Mouse (Mus musculus): ENCODE data around the gene Rpusd2.
A peak's percentile ranks its signal among the peaks of the same experiment; 100 is the strongest.

Rpusd2 gene

DNA sequence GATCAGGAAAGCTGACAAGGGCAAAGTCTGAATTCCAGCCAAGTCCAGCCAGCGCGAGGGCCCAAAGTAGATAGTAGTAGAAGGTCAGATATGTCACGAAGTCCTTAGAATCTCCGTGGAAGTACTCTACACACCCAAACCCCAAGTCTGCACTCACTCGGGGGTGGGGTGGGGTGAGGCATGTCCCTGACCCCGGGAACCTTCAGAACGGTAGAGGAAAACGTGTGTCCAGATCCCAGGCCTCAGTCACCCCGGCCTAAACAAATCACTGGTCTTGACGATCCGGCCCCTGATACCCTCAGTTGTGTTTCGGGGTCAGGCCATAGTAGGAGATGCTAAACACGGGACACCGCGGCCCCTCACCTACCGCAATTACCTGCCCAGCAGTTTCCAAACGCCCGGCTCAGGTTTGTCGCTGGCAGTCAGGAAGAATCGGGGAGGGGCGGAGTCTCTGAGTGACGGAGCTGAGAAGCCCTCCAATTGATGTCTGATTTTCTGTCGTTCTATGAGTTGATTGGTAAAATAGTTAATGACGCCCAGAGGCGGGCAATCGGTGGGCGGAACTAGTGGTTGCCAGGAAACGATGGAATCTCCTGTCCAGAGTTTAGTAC lies 5.5 kb upstream of the Rpusd2 start, which contains the start of gene Ccdc32:
Gene Ccdc32 (minus strand): TSS at position 453 of the 611 bp plus-strand sequence.
- DNase-seq (ENCODE audit: extremely low spot score, low read depth, low spot score): peak; percentile 87

DNA sequence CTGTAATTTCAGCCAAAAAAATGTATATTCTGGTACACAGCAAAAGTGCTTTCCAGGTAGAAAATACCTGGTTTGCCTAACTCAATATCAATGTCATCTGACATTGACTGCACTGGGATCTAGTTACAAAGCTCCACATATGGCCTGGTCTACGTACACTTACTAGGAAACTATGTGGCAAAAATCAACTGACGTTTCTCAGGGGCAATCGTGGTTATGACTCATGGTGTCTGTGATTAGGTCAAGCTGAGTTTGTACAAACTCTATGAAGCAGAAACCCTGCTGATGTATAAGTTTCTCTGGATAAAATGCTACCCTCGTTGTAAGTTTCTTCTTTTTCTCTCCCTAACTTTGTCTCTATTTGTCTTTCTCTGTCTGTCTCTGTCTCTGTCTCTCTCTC lies 2.4 kb upstream of the Rpusd2 start:
- DNase-seq (ENCODE audit: extremely low spot score, low read depth, low spot score): no peak

DNA sequence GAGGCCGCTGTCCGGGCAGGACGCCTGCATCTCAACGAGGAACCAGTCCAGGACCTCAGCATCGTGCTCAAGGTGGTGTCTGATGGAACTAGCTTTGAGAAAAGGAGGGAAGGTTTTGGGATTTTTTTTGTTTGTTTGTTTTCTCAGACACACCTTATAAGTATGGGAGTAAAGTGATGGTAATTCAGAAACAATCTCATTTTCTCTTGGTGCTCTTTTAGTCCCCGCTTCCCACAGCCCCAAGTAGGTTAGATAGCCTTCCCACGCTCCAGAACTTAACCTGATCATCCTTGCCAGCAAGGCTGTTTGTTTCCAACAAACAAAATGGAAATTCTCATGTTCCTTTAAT lies 781 bp downstream of the Rpusd2 start:
- DNase-seq (ENCODE audit: extremely low spot score, low read depth, low spot score): no peak

DNA sequence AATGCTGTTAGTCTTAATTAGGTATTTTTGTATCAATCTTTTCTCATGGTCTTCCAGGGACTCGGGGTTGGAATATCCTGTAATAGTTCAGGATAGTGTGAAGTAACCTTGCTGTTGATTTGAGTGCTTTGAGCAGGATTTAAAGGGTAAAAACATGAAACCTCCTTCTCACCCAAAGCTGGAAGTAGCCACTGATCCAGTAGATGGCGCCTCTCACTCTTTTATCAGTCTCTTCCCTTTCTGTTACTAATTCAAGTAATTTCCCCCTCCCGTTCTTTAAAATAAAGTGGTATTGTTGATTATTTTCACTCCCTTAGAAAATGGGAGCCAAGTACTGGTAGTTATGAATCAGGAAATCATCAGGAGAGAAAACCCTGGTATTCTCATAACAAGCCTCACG lies 6.3 kb downstream of the Rpusd2 start:
- no peak for DNase-seq (ENCODE audit: extremely low spot score, low read depth, low spot score)

DNA sequence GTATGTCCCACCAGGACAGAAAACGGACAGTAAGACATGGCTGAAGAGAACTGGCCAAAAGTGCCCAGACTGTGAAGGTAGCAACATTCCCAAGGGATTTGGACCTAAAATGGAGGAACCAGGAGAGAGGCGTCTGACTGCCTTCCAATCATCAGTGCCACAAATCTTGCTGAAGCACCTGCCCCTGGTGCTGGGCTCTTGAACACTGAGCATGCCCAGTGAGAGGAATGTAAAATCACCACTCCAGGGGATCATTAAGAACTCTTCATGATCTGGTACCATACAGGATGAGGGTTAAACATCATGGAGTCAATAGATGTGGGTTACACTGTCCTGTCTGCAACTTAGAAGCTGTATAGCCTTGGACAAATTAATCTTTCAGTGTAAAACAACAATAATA lies 10.6 kb downstream of the Rpusd2 start:
- DNase-seq (ENCODE audit: extremely low spot score, low read depth, low spot score): no peak

DNA sequence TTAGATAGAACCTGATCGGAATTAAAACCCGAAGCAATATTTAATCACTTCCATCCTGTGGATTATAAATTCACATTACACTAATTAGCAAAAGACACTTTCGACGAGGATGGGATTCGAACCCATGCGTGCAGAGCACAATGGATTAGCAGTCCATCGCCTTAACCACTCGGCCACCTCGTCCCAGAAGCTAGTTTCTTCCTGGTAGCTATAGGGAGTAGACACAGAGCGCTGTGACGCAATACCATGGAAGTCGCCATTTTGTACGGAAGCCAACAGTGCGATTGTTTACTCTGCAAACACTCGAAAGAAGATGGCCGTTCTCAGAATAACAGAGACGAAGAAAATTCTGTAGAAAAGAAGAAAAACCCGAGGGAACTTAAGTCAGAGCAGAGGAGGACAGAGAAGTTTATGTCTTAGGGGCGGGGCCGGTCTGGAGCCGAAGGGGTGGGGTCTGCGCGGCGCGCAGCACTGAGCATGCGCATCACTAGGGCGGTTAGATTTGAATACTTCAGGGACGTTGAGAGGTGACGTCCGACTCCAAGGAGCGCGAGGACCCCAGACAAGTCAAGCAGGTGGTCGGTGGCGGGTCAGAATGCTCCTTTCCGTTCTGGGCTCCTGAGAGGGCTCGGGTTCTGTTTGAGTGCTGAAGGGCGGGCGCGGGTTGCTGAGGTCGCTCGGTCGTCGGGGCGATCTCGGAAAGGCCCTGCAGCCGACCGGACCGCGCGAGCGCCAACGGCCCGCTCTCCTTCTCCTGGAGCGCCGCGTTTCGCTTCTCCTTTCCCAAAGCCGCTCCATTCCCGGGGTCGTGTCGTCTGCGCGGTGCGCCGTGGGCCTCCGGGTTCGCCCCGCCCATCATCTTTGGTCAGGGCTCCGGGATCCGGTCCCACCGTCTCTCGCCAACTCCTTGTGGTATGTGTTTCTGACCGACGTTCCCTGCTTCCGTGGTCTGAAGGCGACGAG lies 12.3 kb downstream of the Rpusd2 start, which contains the start of gene Knl1:
Gene Knl1 (plus strand): TSS at position 471 of the 963 bp plus-strand sequence.
- DNase-seq (ENCODE audit: extremely low spot score, low read depth, low spot score): peak; percentile 100

DNA sequence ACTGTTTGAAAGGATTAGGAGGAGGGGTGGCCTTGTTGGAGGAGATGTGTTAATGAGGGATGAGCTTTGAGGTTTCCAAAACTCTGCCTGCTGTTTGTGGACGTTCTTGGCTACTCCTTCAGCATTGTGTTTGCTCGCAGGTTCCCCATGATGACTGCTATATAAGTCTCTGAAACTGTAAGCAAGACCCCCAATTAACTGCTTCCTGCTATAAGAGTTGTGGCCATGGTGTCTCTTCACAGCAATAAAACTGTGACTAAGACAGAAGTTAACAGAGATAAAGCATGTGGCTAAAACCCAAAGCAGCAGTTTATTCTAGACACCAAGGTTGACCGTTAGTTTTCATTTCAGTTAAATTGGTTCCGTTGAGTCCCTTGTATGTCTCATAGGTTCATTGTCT lies 13.3 kb downstream of the Rpusd2 start:
- DNase-seq (ENCODE audit: extremely low spot score, low read depth, low spot score): no peak

DNA sequence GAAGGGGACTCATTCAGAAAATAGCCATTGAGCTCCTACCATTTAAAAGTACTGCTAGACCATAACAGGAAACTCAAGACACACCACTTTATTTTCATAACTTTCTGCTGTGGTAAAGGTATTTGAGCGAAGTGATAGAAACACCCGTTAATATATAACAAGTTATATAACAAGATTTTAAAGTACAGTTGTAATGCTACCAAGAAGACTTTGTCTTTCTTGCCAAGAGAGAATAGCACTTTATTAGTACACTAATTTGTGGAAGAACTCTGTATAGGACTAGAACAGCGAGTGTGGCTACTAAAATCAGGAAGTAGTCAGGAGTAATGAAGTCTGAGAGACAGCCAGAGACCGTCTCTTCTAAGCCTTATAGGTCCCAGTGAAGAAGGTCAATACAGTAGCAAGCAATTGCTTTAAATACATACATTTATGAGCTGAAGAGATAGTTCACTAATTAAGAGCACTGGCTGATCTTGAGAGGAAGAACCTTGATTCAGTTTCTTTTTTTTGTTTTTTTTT lies 15.6 kb downstream of the Rpusd2 start:
- DNase-seq (ENCODE audit: extremely low spot score, low read depth, low spot score): no peak

DNA sequence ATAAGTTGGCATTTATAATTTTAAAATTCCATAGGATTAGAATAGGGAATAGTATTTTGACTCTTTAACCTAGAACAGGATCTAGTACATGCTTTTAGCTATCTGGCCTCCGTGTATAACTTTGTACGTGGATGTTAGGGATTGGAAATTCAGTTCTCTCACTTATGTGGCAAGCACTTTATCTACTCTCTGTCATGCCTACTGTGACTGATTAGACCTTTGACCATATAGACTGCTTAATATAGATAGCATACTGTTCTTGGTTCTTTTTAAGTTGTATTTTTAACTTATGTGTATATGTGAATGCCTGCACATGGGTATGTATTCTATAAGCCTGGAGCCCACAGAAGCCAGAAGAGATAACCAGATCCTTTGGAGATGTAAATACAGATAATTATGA lies 25.5 kb downstream of the Rpusd2 start:
- DNase-seq (ENCODE audit: extremely low spot score, low read depth, low spot score): no peak

DNA sequence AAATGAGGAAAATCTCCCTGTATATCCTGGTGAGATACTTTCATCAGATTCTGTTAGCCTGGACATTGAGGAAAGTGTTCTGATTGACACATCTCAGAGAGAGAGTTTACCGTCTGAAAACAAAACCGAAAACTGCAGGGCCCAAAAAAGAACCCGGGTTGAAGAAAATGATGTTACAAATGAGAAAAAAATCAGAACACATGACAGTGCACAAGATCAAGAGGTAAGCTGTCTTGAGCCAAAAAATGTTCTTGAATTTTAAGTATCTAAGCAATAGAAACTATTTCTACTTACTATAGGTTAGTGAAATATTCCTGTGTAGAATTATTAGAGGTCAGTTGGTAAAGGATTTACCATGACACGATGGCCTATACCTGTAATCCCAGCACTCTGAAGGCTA lies 37.8 kb downstream of the Rpusd2 start:
- DNase-seq (ENCODE audit: extremely low spot score, low read depth, low spot score): no peak

DNA sequence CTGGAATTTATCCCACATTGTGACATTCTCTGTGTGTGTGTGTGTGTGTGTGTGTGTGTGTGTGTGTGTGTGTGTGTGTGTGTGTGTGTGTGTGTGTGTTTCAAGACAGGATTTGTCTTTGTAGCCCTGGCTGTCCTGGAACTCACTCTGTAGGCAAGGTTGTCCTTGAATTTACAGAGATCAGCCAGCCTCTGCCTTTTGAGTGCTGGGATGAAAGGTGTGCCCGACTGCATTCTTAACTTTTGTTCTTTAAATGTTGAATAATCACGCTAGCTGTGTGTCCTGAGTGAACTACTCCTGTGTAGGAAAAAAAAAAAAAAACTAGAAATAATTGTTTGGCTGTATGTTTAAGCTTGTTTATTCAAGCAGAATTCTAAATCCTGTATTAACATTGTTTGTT lies 51.6 kb downstream of the Rpusd2 start:
- DNase-seq (ENCODE audit: extremely low spot score, low read depth, low spot score): no peak
